Comparison of ENCODE assay signal across 8 mouse cellular contexts in genomic region chr1:182282091-182283075, GRCm38 (mm10). TPM values are rescaled to one million over a fixed set of nuclear protein-coding genes. Genes with fewer than 3 reads are reported as not detected.
A peak's percentile ranks its signal among the peaks of the same experiment; 100 is the strongest.
DNase-seq lines count a peak whose midpoint lies in the region; ATAC-seq lines count a peak whose summit lies in the region.

Degs1 (minus strand) TSS chr1:182282804.

- peak; percentile 97 to 100 for DNase-seq in adrenal gland, adult (ENCODE audit: inconsistent age in 2 of 2, low spot score in 1 of 2)
- peak; percentile 94 for DNase-seq in embryo, embryonic 10.5 days (ENCODE audit: low spot score)
- DNase-seq in gastrocnemius, postnatal 14 days, result peak; percentile 91
- peak; percentile 81 to 92 for DNase-seq in left cerebral cortex, postnatal 10 days (ENCODE audit: extremely low spot score in 1 of 2, low spot score in 2 of 2)
- DNase-seq in right cerebral cortex, postnatal 25 days, result peak; percentile 92
- peak; percentile 93 to 95 for DNase-seq in urinary bladder, postnatal 4 days (ENCODE audit: low spot score in 2 of 2)

- intact Hi-C loops in gastrocnemius, postnatal 14 days (cut with DNase I; ENCODE audit: low total_unique reads), result no loop called here
- intact Hi-C loops in left cerebral cortex, postnatal 10 days (cut with DNase I), result no loop called here

- ATAC-seq in inflammation-experienced regulatory T-cells, adult 6 months, result peak; percentile 86
- ATAC-seq in megakaryocyte-erythroid progenitor cell, adult 5-6 weeks (replicated peaks; ENCODE audit: low FRiP score, low TSS enrichment, poor library complexity, severe bottlenecking), result peak; percentile 78

RNA-seq across cellular contexts. Expression of gene Degs1, which starts in this region (rescaled TPM):
- 10 to 100 TPM; 27.6 to 31.7 TPM for total RNA-seq in gastrocnemius, postnatal 14 days (2021)
- 100 to 1,000 TPM in 1 of 3 experiments, 10 to 100 TPM in 2; 80.0 to 164 (median 87.5) TPM for polyA plus RNA-seq in inflammation-experienced regulatory T-cells, adult 6 months (2017; shearing (Covaris generic))
- total RNA-seq in left cerebral cortex, postnatal 10 days (2021), result 10 to 100 TPM; 62.6 to 64.1 TPM
- total RNA-seq in megakaryocyte-erythroid progenitor cell, adult 5-6 weeks (2014; fragmentation: Nextera tagmentation), result 37.5 and 39.8 TPM in 2 replicates
- total RNA-seq in megakaryocyte-erythroid progenitor cell, adult 5-6 weeks (2017), result 35.8 and 36.9 TPM in 2 replicates

Comparison
In these comparisons a context has a peak if more than half of its experiments do, and no peak if none do; other contexts are left out.
1. Peak in every context shown above with its lines: DNase-seq and ATAC-seq.